Mouse (Mus musculus): ENCODE results near the gene Slc2a4.

DNA sequence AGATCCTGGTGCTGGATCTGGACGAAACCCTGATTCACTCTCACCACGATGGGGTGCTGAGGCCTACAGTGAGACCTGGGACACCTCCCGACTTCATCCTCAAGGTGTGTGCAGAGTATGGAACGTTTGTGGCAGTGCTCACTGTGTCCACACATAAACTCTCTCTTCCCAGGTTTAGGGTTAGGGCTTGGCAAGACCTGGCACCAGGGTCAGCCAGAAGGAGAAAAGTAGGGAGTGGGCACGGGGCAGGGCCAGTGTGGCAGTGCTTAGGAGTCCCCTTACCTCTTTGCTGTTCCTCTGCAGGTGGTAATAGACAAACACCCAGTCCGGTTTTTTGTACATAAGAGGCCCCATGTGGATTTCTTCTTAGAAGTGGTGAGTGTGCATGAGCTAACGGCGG lies 36.4 kb upstream of the Slc2a4 start:
- TF ChIP-seq CTCF (conservative IDR thresholded peaks at IDR 0.05; ENCODE audit: insufficient read depth, insufficient read length, low read depth, low read length): no peak
- no peak for TF ChIP-seq POLR2A (IDR thresholded peaks at IDR 0.05; ENCODE audit: low read depth, low read length)
